In genomic region chr13:34784818-34785217, GRCm38 (mm10) we compare ENCODE assay signal across 27 mouse cellular contexts. TPM values are rescaled to one million over a fixed set of nuclear protein-coding genes. Genes with fewer than 3 reads are reported as not detected.
DNase-seq lines count a peak whose midpoint lies in the region; ATAC-seq and TF ChIP-seq lines count a peak whose summit lies in the region.
"Had no signal": no experiment of that assay in that cellular context is flagged by ENCODE, and none has a peak within 500 bp of the region (broad histone marks: within the 10 kb centered on the region; RNA-seq: fewer than 3 reads in every experiment).

No protein-coding gene starts in this region.

- no peak overlapping the region for H3K4me2 ChIP-seq in liver, embryonic 11.5 days
- no peak overlapping the region for H3K4me2 ChIP-seq in intestine, postnatal 0 days (replicated peaks; ENCODE audit: low read depth)
- H3K4me2 ChIP-seq in hindbrain, embryonic 13.5 days = no peak overlapping the region
- H3K4me2 ChIP-seq: embryonic facial prominence, embryonic 12.5 days; heart, embryonic 15.5 days; limb, embryonic 15.5 days; midbrain, embryonic 13.5 days; neural tube, embryonic 15.5 days had no signal

- DNase-seq in gastrocnemius, adult 2 months = no peak
- no peak for DNase-seq in gastrocnemius, postnatal 10 days
- DNase-seq in liver, embryonic 11.5 days (ENCODE audit: low spot score) = no peak
- no peak for DNase-seq in liver
- DNase-seq in hindbrain, embryonic 10.5 days (ENCODE audit: low spot score) = no peak
- DNase-seq: adrenal gland, adult 8-10 months; cerebellum, adult 18-20 months; gastrocnemius, postnatal 36 days; right cerebral cortex, postnatal 4 days; thymus, adult 18-20 months had no signal

- 0 out of 2 replicates have a peak, but pooled peaks cover 5% of the 10 kb centered on the region for H3K4me1 ChIP-seq in liver, embryonic 11.5 days (replicated peaks; ENCODE audit: control insufficient read depth, insufficient read depth, low read length)
- no peaks in the 10 kb centered on the region for H3K4me1 ChIP-seq in intestine, postnatal 0 days (replicated peaks; ENCODE audit: control insufficient read depth, insufficient read depth, low read length)
- H3K4me1 ChIP-seq in hindbrain, embryonic 10.5 days (replicated peaks) = 0 out of 2 replicates have a peak, but pooled peaks cover 7% of the 10 kb centered on the region
- H3K4me1 ChIP-seq in hindbrain, embryonic 13.5 days (replicated peaks) = no peaks in the 10 kb centered on the region
- H3K4me1 ChIP-seq: midbrain, embryonic 13.5 days; neural tube, embryonic 15.5 days had no signal

- no peak overlapping the region for H3K9ac ChIP-seq in liver, embryonic 11.5 days (ENCODE audit: low read depth, low read length)
- H3K9ac ChIP-seq in intestine, postnatal 0 days (ENCODE audit: low read depth, low read length) = no peak overlapping the region
- no peak overlapping the region for H3K9ac ChIP-seq in hindbrain, embryonic 13.5 days
- H3K9ac ChIP-seq: embryonic facial prominence, embryonic 12.5 days; heart, embryonic 15.5 days; limb, embryonic 15.5 days; midbrain, embryonic 13.5 days; neural tube, embryonic 15.5 days had no signal

- H3K36me3 ChIP-seq in liver, embryonic 11.5 days (ENCODE audit: control insufficient read depth, insufficient read depth, low read length) = no peaks in the 10 kb centered on the region
- no peaks in the 10 kb centered on the region for H3K36me3 ChIP-seq in intestine, postnatal 0 days (ENCODE audit: control insufficient read depth, insufficient read depth)
- no peaks in the 10 kb centered on the region for H3K36me3 ChIP-seq in hindbrain, embryonic 10.5 days
- H3K36me3 ChIP-seq in hindbrain, embryonic 13.5 days = no peaks in the 10 kb centered on the region
- H3K36me3 ChIP-seq: embryonic facial prominence, embryonic 12.5 days; forebrain, embryonic 10.5 days; heart, embryonic 15.5 days; limb, embryonic 15.5 days; midbrain, embryonic 13.5 days; neural tube, embryonic 15.5 days had no signal

- H3K27me3 ChIP-seq in liver, embryonic 11.5 days (replicated peaks; ENCODE audit: control insufficient read depth, insufficient read depth, low read length) = no peaks in the 10 kb centered on the region
- no peaks in the 10 kb centered on the region for H3K27me3 ChIP-seq in intestine, postnatal 0 days (replicated peaks; ENCODE audit: control insufficient read depth, insufficient read depth, low read length)
- no peaks in the 10 kb centered on the region for H3K27me3 ChIP-seq in hindbrain, embryonic 10.5 days (ENCODE audit: insufficient read depth, poor library complexity, severe bottlenecking)
- no peaks in the 10 kb centered on the region for H3K27me3 ChIP-seq in hindbrain, embryonic 13.5 days
- H3K27me3 ChIP-seq: CH12.LX; embryonic facial prominence, embryonic 12.5 days; heart, embryonic 15.5 days; limb, embryonic 15.5 days; midbrain, embryonic 13.5 days; neural tube, embryonic 15.5 days had no signal

- H3K4me3 ChIP-seq in gastrocnemius, adult 2 months = no peak overlapping the region
- no peak overlapping the region for H3K4me3 ChIP-seq in liver, embryonic 11.5 days (ENCODE audit: low read depth, low read length)
- no peak overlapping the region for H3K4me3 ChIP-seq in intestine, postnatal 0 days (ENCODE audit: low read depth, low read length)
- H3K4me3 ChIP-seq in hindbrain, embryonic 10.5 days = no peak overlapping the region
- H3K4me3 ChIP-seq in hindbrain, embryonic 13.5 days = no peak overlapping the region
- H3K4me3 ChIP-seq: embryonic facial prominence, embryonic 12.5 days; forebrain, embryonic 10.5 days; heart, embryonic 15.5 days; limb, embryonic 15.5 days; midbrain, embryonic 13.5 days; myocyte; neural tube, embryonic 15.5 days had no signal

- ATAC-seq in liver, embryonic 11.5 days (replicated peaks; ENCODE audit: low FRiP score) = peak; percentile 67
- ATAC-seq in intestine, postnatal 0 days = peak; percentile 91
- peak; percentile 63 for ATAC-seq in megakaryocyte-erythroid progenitor cell, adult 5-6 weeks (replicated peaks; ENCODE audit: low FRiP score, low TSS enrichment, poor library complexity, severe bottlenecking)
- no peak for ATAC-seq in hindbrain, embryonic 13.5 days (ENCODE audit: low FRiP score)
- ATAC-seq: midbrain, embryonic 13.5 days had no signal

- no peaks in the 10 kb centered on the region for H3K9me3 ChIP-seq in liver, embryonic 11.5 days (ENCODE audit: control insufficient read depth, low read length)
- H3K9me3 ChIP-seq in intestine, postnatal 0 days (ENCODE audit: control insufficient read depth) = no peaks in the 10 kb centered on the region
- no peaks in the 10 kb centered on the region for H3K9me3 ChIP-seq in hindbrain, embryonic 10.5 days
- H3K9me3 ChIP-seq in hindbrain, embryonic 13.5 days = no peaks in the 10 kb centered on the region
- H3K9me3 ChIP-seq: embryonic facial prominence, embryonic 12.5 days; forebrain, embryonic 10.5 days; heart, embryonic 15.5 days; limb, embryonic 15.5 days; midbrain, embryonic 13.5 days; neural tube, embryonic 15.5 days had no signal

- TF ChIP-seq CTCF in gastrocnemius, adult 2 months (IDR thresholded peaks at IDR 0.05) = no peak
- TF ChIP-seq CTCF in intestine, postnatal 0 days (IDR thresholded peaks at IDR 0.05; ENCODE audit: low read depth) = no peak

- WGBS in liver, embryonic 11.5 days = 53% methylated on average over 8 of the region's 8 CpGs
- 56% methylated on average over 8 of the region's 8 CpGs for WGBS in intestine, postnatal 0 days
- 87% methylated on average over 8 of the region's 8 CpGs for WGBS in hindbrain, embryonic 10.5 days
- WGBS in hindbrain, embryonic 13.5 days = 89% methylated on average over 8 of the region's 8 CpGs

- H3K27ac ChIP-seq in gastrocnemius, adult 2 months = peak overlapping the region; percentile 49
- H3K27ac ChIP-seq in liver, embryonic 11.5 days (ENCODE audit: low read depth, low read length) = no peak overlapping the region
- 0 out of 2 replicates have a peak overlapping the region, but pooled peaks have one; percentile 30 for H3K27ac ChIP-seq in intestine, postnatal 0 days (ENCODE audit: low read depth, low read length)
- H3K27ac ChIP-seq in hindbrain, embryonic 10.5 days = no peak overlapping the region
- H3K27ac ChIP-seq in hindbrain, embryonic 13.5 days = no peak overlapping the region
- H3K27ac ChIP-seq: embryonic facial prominence, embryonic 12.5 days; forebrain, embryonic 10.5 days; heart, embryonic 15.5 days; limb, embryonic 15.5 days; midbrain, embryonic 13.5 days; neural tube, embryonic 15.5 days had no signal

- intact Hi-C loops in gastrocnemius, adult 2 months (cut with DNase I) = no loop called here

RNA-seq across cellular contexts. Expression of gene Fam50b, which starts 50.2 kb away (rescaled TPM):
- not detected for total RNA-seq in gastrocnemius, adult 2 months (2021)
- total RNA-seq in gastrocnemius, postnatal 10 days (2021) = not detected
- not detected in 2 replicates for polyA plus RNA-seq in liver, embryonic 11.5 days (2014; fragmentation: Nextera tagmentation; extraction: Ambion mirVana)
- 0.16 and 0.20 TPM in 2 replicates for polyA plus RNA-seq in intestine, postnatal 0 days (2015; fragmentation: Nextera tagmentation; extraction: Ambion mirVana)
- total RNA-seq in megakaryocyte-erythroid progenitor cell, adult 5-6 weeks (2014; fragmentation: Nextera tagmentation) = not detected in 2 replicates
- total RNA-seq in megakaryocyte-erythroid progenitor cell, adult 5-6 weeks (2017) = not detected in 2 replicates
- 0.12 TPM in 1 of 2 replicates, not detected in the other for polyA plus RNA-seq in hindbrain, embryonic 10.5 days (2016; fragmentation: Nextera tagmentation; extraction: Ambion mirVana)
- polyA plus RNA-seq in hindbrain, embryonic 13.5 days (2015; fragmentation: Nextera tagmentation; extraction: Ambion mirVana) = not detected in 2 replicates
- total RNA-seq: adrenal gland, adult 8-10 months; gastrocnemius, postnatal 36 days; layer of hippocampus, postnatal 25 days; left cerebral cortex, postnatal 25 days had no signal
- polyA plus RNA-seq: cortical plate, adult 2 months; embryonic facial prominence, embryonic 12.5 days; forebrain, embryonic 10.5 days; frontal cortex, adult 2 months; heart, embryonic 15.5 days; kidney, embryonic 14.5 days; large intestine, adult 2 months; limb, embryonic 15.5 days; midbrain, embryonic 13.5 days; myocyte; neural tube, embryonic 15.5 days had no signal

Comparison
In these comparisons a context has a peak if more than half of its experiments do, and no peak if none do; other contexts are left out.
1. H3K27ac ChIP-seq: peak in gastrocnemius, adult 2 months (single experiment) and intestine, postnatal 0 days (single experiment); none in liver, embryonic 11.5 days (single experiment), hindbrain, embryonic 10.5 days (single experiment) and hindbrain, embryonic 13.5 days (single experiment).